Mouse (Mus musculus) liver, postnatal 0 days (tissue): Measurements from ENCODE around the gene Crim1. TPM values are rescaled to one million over a fixed set of nuclear protein-coding genes. Genes with fewer than 3 reads are reported as not detected.

Experiments
- ATAC-seq: fragments of 200-750 bp; cut with Nextera tagmentation; 2 replicates; pipeline ENCODE4 v1.8.0; 2017; ENCODE audit warnings: mild to moderate bottlenecking, moderate library complexity
- DNase-seq: peaks from one replicate; pipeline ENCODE4 v3.0.0-alpha.2; 2016
- H3K27ac ChIP-seq: fragments of 300-500 bp; sonication (generic); 2 replicates; pipeline ENCODE4 v1.5.1; 2014; ENCODE audit warnings: antibody characterized with exemption, moderate library complexity, mild to moderate bottlenecking, low read depth
- H3K27me3 ChIP-seq: fragments of 300-500 bp; sonication (generic); 2 replicates; pipeline ENCODE4 v1.6.1; 2014; ENCODE audit warnings: low read length, control low read depth, mixed read lengths; ENCODE audit not compliant: insufficient read depth
- H3K36me3 ChIP-seq: fragments of 300-500 bp; sonication (generic); replicated peaks from 2 replicates; pipeline ENCODE4 v1.6.1; 2014; ENCODE audit warnings: mild to moderate bottlenecking, control low read depth, low read length, moderate library complexity, mixed read lengths; ENCODE audit not compliant: insufficient read depth
- H3K4me1 ChIP-seq: fragments of 300-500 bp; sonication (generic); 2 replicates; pipeline ENCODE4 v1.6.1; 2014; ENCODE audit warnings: antibody characterized with exemption, mild to moderate bottlenecking, control low read depth; ENCODE audit not compliant: insufficient read depth
- H3K4me2 ChIP-seq: fragments of 300-500 bp; sonication (generic); 2 replicates; pipeline ENCODE4 v1.6.1; 2014; ENCODE audit warnings: low read depth, mild to moderate bottlenecking, low read length, moderate library complexity, mixed read lengths
- H3K4me3 ChIP-seq: fragments of 300-500 bp; sonication (generic); 2 replicates; pipeline ENCODE4 v1.5.1; 2014; ENCODE audit warnings: low read depth, low read length
- H3K9ac ChIP-seq: fragments of 300-500 bp; sonication (generic); replicated peaks from 2 replicates; pipeline ENCODE4 v1.6.1; 2014; ENCODE audit warnings: mild to moderate bottlenecking, moderate library complexity
- H3K9me3 ChIP-seq: fragments of 300-500 bp; sonication (generic); 2 replicates; pipeline ENCODE4 v1.6.1; 2016; ENCODE audit warnings: mild to moderate bottlenecking, control low read depth, low read length, mixed read lengths
- CTCF ChIP-seq: sonication (generic); IDR thresholded peaks from 2 replicates; pipeline ENCODE4 v1.5.1; 2016; ENCODE audit warnings: antibody characterized with exemption, low read depth
- EP300 ChIP-seq: IDR thresholded peaks from 2 replicates; pipeline ENCODE4 v1.6.1; 2016; ENCODE audit warnings: antibody characterized with exemption, low read depth, mild to moderate bottlenecking
- WGBS: fragments of 180-500 bp; shearing (Covaris S2); extraction: QIAGEN DNeasy Blood & Tissue Kit; methylation state at CpG from one replicate; pipeline ENCODE4 v1.1.7; 2014; ENCODE audit not compliant: insufficient replicate concordance; 5-methylcytosine and 5-hydroxymethylcytosine counted together
- polyA plus RNA-seq: library from polyadenylated mRNA; unstranded; fragments of >200 nt; fragmentation: Nextera tagmentation; extraction: Ambion mirVana; gene quantifications from 2 replicates; pipeline ENCODE4 v1.2.1, GENCODE M21; 2015

Crim1 gene
- polyA plus RNA-seq, 1 experiment from 2014 or later, result 0.86 TPM

- Histone ChIP-seq H3K27me3 (no peaks in the 10 kb centered on the region), H3K36me3 (peaks cover 11% of the 10 kb centered on the region; the same call in 1 of the 2 replicates), H3K4me2 (no peak overlapping the region), H3K9me3 (no peaks in the 10 kb centered on the region), H3K4me1 (peaks cover 21% of the 10 kb centered on the region), H3K9ac (no peak overlapping the region), H3K27ac (peak overlapping the region; percentile 69; the same call in 1 of the 2 replicates), H3K4me3 (no peak overlapping the region)
- no peak for TF ChIP-seq EP300
- no peak for TF ChIP-seq CTCF
- WGBS, result 70% methylated on average over 6 of the region's 6 CpGs
- DNase-seq, result no peak
- no peak for ATAC-seq
Observed at GRCm38 (mm10) chr17:78402174-78402573, 202.1 kb downstream of the Crim1 start.

GRCm38 (mm10) chr17:78403229-78403628 is 203.2 kb downstream of the Crim1 start:
- 67% methylated on average over 4 of the region's 4 CpGs for WGBS
- ATAC-seq, result no peak

GRCm38 (mm10) chr17:78403804-78404203 is 203.8 kb downstream of the Crim1 start:
- no peak overlapping the region for H3K4me3 ChIP-seq

More at GRCm38 (mm10) chr17:78403229-78403628, 203.2 kb downstream of the Crim1 start:
- Histone ChIP-seq H3K9me3 (no peaks in the 10 kb centered on the region), H3K36me3 (peaks cover 11% of the 10 kb centered on the region; the same call in 1 of the 2 replicates), H3K4me1 (peaks cover 21% of the 10 kb centered on the region), H3K4me2 (no peak overlapping the region), H3K27me3 (no peaks in the 10 kb centered on the region), H3K4me3 (no peak overlapping the region), H3K9ac (no peak overlapping the region), H3K27ac (no peak overlapping the region)
- no peak for DNase-seq
- TF ChIP-seq CTCF (no peak), EP300 (no peak)

GRCm38 (mm10) chr17:78405336-78405735 is 205.3 kb downstream of the Crim1 start:
- Histone ChIP-seq H3K9ac (no peak overlapping the region), H3K36me3 (peaks cover 11% of the 10 kb centered on the region), H3K9me3 (no peaks in the 10 kb centered on the region), H3K4me1 (peaks cover 18% of the 10 kb centered on the region), H3K27me3 (no peaks in the 10 kb centered on the region), H3K27ac (no peak overlapping the region), H3K4me2 (no peak overlapping the region), H3K4me3 (no peak overlapping the region)
- no peak for ATAC-seq
- DNase-seq, result no peak
- WGBS, result 64% methylated on average over 3 of the region's 3 CpGs
- TF ChIP-seq CTCF (no peak), EP300 (no peak)

More at GRCm38 (mm10) chr17:78403804-78404203, 203.8 kb downstream of the Crim1 start:
- peaks cover 10% of the 10 kb centered on the region; the same call in 1 of the 2 replicates for H3K36me3 ChIP-seq
- DNase-seq (no peak), ATAC-seq (no peak)
- H3K4me1 ChIP-seq, result peaks cover 21% of the 10 kb centered on the region
- no peak overlapping the region for H3K27ac ChIP-seq
- 77% methylated on average over 9 of the region's 9 CpGs for WGBS
- H3K9me3 ChIP-seq, result no peaks in the 10 kb centered on the region
- H3K9ac ChIP-seq, result no peak overlapping the region
- no peaks in the 10 kb centered on the region for H3K27me3 ChIP-seq
- TF ChIP-seq CTCF, result no peak
- TF ChIP-seq EP300, result no peak
- no peak overlapping the region for H3K4me2 ChIP-seq

GRCm38 (mm10) chr17:78406854-78407253 is 206.8 kb downstream of the Crim1 start:
- Histone ChIP-seq H3K27me3 (no peaks in the 10 kb centered on the region), H3K4me1 (peaks cover 7% of the 10 kb centered on the region; the same call in 1 of the 2 replicates), H3K27ac (peak overlapping the region; percentile 70), H3K4me2 (no peak overlapping the region), H3K9ac (no peak overlapping the region), H3K4me3 (no peak overlapping the region), H3K9me3 (no peaks in the 10 kb centered on the region), H3K36me3 (peaks cover 13% of the 10 kb centered on the region)
- WGBS, result 81% methylated on average over 10 of the region's 10 CpGs
- DNase-seq (no peak), ATAC-seq (no peak)
- TF ChIP-seq CTCF, result no peak
- no peak for TF ChIP-seq EP300

- 45% methylated on average over 4 of the region's 4 CpGs for WGBS
- DNase-seq, result no peak
Observed at GRCm38 (mm10) chr17:78407581-78407980, 207.5 kb downstream of the Crim1 start.

More at GRCm38 (mm10) chr17:78407581-78407980, 207.5 kb downstream of the Crim1 start:
- peaks cover 7% of the 10 kb centered on the region; the same call in 1 of the 2 replicates for H3K4me1 ChIP-seq
- no peak overlapping the region for H3K4me3 ChIP-seq
- ATAC-seq, result peak; percentile 76
- peaks cover 15% of the 10 kb centered on the region for H3K36me3 ChIP-seq
- no peak overlapping the region for H3K9ac ChIP-seq
- no peaks in the 10 kb centered on the region for H3K9me3 ChIP-seq
- TF ChIP-seq CTCF, result no peak
- no peak; the same call in 1 of the 2 replicates for TF ChIP-seq EP300
- H3K27ac ChIP-seq, result no peak overlapping the region
- H3K4me2 ChIP-seq, result no peak overlapping the region
- no peaks in the 10 kb centered on the region for H3K27me3 ChIP-seq
